ENCODE assay signal across 9 mouse cellular contexts in the genomic region with DNA sequence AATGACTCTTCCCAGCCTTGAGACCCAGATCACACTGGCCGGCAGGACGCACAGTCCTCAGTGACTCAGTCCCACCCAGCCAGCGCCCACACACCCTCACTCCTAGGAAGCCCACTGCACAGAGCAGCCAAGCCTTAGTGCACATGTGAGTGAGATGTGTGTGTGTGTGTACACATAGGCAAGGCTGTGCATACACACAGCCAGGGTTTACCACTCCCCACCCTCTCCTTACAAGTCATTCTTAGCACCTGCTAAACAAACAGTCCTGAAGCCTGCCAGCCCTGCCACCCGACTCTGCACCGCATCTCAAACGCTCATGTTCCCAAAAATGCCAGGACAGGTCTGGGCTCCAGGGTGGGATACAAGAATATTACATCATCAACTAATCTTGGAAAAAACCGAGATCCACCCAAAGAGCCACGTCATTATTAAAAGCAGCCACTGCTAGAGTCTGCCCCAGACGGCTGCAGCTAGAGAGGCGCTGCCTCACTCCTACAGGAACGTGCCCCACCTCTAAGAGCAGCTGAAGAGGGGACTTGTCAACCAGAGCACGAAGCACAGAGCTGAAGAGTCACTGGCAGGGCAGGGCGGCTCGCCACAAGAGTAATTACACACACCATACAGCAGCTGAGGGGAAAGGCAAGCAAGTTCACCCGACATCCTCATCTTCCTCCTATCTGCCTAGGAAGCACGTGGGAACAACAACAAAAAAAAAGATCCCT. TPM values are rescaled to one million over a fixed set of nuclear protein-coding genes. Genes with fewer than 3 reads are reported as not detected.
A peak's percentile ranks its signal among the peaks of the same experiment; 100 is the strongest.
DNase-seq lines count a peak whose midpoint lies in the region; ATAC-seq and TF ChIP-seq lines count a peak whose summit lies in the region.
"Had no signal": no experiment of that assay in that cellular context is flagged by ENCODE, and none has a peak within 500 bp of the region (broad histone marks: within the 10 kb centered on the region; RNA-seq: fewer than 3 reads in every experiment).

No protein-coding gene starts in this region.

- ATAC-seq in kidney, embryonic 14.5 days (ENCODE audit: low FRiP score, low TSS enrichment) = no peak
- peak; percentile 80 for ATAC-seq in hindbrain, embryonic 11.5 days (ENCODE audit: low FRiP score)

- TF ChIP-seq CTCF in kidney, adult 2 months (conservative IDR thresholded peaks at IDR 0.05; ENCODE audit: insufficient read depth, insufficient read length, low read depth, low read length) = no peak

- H3K4me1 ChIP-seq in kidney, embryonic 14.5 days (ENCODE audit: control insufficient read depth, insufficient read depth, low read length) = peaks cover 80% of the 10 kb centered on the region
- peaks cover 49% of the 10 kb centered on the region for H3K4me1 ChIP-seq in hindbrain, embryonic 11.5 days (replicated peaks; ENCODE audit: control insufficient read depth, insufficient read depth, low read length)
- peaks cover 34% of the 10 kb centered on the region for H3K4me1 ChIP-seq in kidney, adult 2 months (ENCODE audit: control insufficient read depth, insufficient read depth, low read length)

- WGBS in kidney, embryonic 14.5 days = 26% methylated on average over 16 of the region's 16 CpGs
- WGBS in hindbrain, embryonic 11.5 days = 19% methylated on average over 16 of the region's 16 CpGs
- WGBS in kidney, adult 2 months = 70% methylated on average over 16 of the region's 16 CpGs

- no peak for DNase-seq in kidney, adult 8-10 months
- DNase-seq in embryo, embryonic 11 days = peak; percentile 59
- peak; percentile 74 for DNase-seq in hindbrain, embryonic 11.5 days (ENCODE audit: low spot score)
- peak; percentile 66 to 85 for DNase-seq in lung, postnatal 4 days
- DNase-seq in T-cell, adult 2 months (ENCODE audit: low spot score) = no peak
- no peak for DNase-seq in layer of hippocampus, adult 8-10 months (ENCODE audit: low spot score in 2 of 2)
- DNase-seq in kidney, adult 2 months = no peak

- no peak overlapping the region; the same call in 1 of the 2 replicates for H3K4me2 ChIP-seq in kidney, embryonic 14.5 days (replicated peaks; ENCODE audit: low read depth, low read length)
- peak overlapping the region; percentile 32 for H3K4me2 ChIP-seq in hindbrain, embryonic 11.5 days (replicated peaks; ENCODE audit: low read depth, low read length)

- H3K27me3 ChIP-seq in kidney, embryonic 14.5 days (ENCODE audit: control insufficient read depth, insufficient read depth, low read length) = no peaks in the 10 kb centered on the region
- no peaks in the 10 kb centered on the region for H3K27me3 ChIP-seq in hindbrain, embryonic 11.5 days (ENCODE audit: control insufficient read depth, insufficient read depth, low read length)
- no peaks in the 10 kb centered on the region for H3K27me3 ChIP-seq in kidney, adult 2 months (replicated peaks; ENCODE audit: control insufficient read depth, insufficient read depth, low read length)

- H3K4me3 ChIP-seq in kidney, embryonic 14.5 days (ENCODE audit: low read length) = no peak overlapping the region
- no peak overlapping the region for H3K4me3 ChIP-seq in hindbrain, embryonic 11.5 days (ENCODE audit: low read depth, low read length)
- H3K4me3 ChIP-seq in kidney, adult 2 months (ENCODE audit: insufficient read depth, low read depth, low read length) = no peak overlapping the region
- H3K4me3 ChIP-seq: erythroblast, embryonic 14.5 days had no signal

- no peaks in the 10 kb centered on the region for H3K9me3 ChIP-seq in kidney, embryonic 14.5 days (ENCODE audit: control insufficient read depth, low read length)
- H3K9me3 ChIP-seq in hindbrain, embryonic 11.5 days (ENCODE audit: control insufficient read depth, low read length) = no peaks in the 10 kb centered on the region

- 0 out of 2 replicates have a peak overlapping the region, but pooled peaks have one; percentile 4 for H3K9ac ChIP-seq in kidney, embryonic 14.5 days (ENCODE audit: low read depth, low read length)
- H3K9ac ChIP-seq in hindbrain, embryonic 11.5 days (ENCODE audit: low read depth, low read length) = peak overlapping the region; percentile 54

- no peak overlapping the region; the same call in 1 of the 2 replicates for H3K27ac ChIP-seq in kidney, embryonic 14.5 days (ENCODE audit: low read depth, low read length)
- peak overlapping the region; percentile 93 for H3K27ac ChIP-seq in hindbrain, embryonic 11.5 days (ENCODE audit: low read depth, low read length)
- H3K27ac ChIP-seq in kidney, adult 2 months (ENCODE audit: insufficient read depth, low read depth, low read length) = no peak overlapping the region

- H3K36me3 ChIP-seq in kidney, embryonic 14.5 days (ENCODE audit: control insufficient read depth, insufficient read depth, low read length) = no peaks in the 10 kb centered on the region
- H3K36me3 ChIP-seq in hindbrain, embryonic 11.5 days (ENCODE audit: control insufficient read depth, insufficient read depth, low read length) = no peaks in the 10 kb centered on the region
- H3K36me3 ChIP-seq in kidney, adult 2 months (ENCODE audit: control insufficient read depth, insufficient read depth, low read length) = no peaks in the 10 kb centered on the region

- no peak for TF ChIP-seq POLR2A in kidney, adult 2 months (IDR thresholded peaks at IDR 0.05; ENCODE audit: low read depth, low read length)

RNA-seq across cellular contexts. Expression of a gene that starts 12.7 kb away (rescaled TPM):
- polyA plus RNA-seq in kidney, embryonic 14.5 days (2014; fragmentation: Nextera tagmentation; extraction: Ambion mirVana) = 6.3 and 8.2 TPM in 2 replicates
- 12.9 and 14.9 TPM in 2 replicates for polyA plus RNA-seq in hindbrain, embryonic 11.5 days (2014; fragmentation: Nextera tagmentation; extraction: Ambion mirVana)
- total RNA-seq in layer of hippocampus, adult 8-10 months (2022) = 10 to 100 TPM in 3 of 4 experiments, 1 to 10 TPM in 1; 9.1 to 12.9 (median 11.8) TPM
- 28.1 and 30.3 TPM in 2 replicates for polyA plus RNA-seq in kidney, adult 2 months (2012; rRNA removed)

RNA-seq across cellular contexts. Expression of a gene that starts 28.0 kb away (rescaled TPM):
- polyA plus RNA-seq in kidney, embryonic 14.5 days (2014; fragmentation: Nextera tagmentation; extraction: Ambion mirVana) = 10.4 and 12.0 TPM in 2 replicates
- polyA plus RNA-seq in hindbrain, embryonic 11.5 days (2014; fragmentation: Nextera tagmentation; extraction: Ambion mirVana) = 15.0 and 17.3 TPM in 2 replicates
- total RNA-seq in layer of hippocampus, adult 8-10 months (2022) = 10 to 100 TPM; 23.5 to 28.6 (median 27.9) TPM
- 11.6 and 15.1 TPM in 2 replicates for polyA plus RNA-seq in kidney, adult 2 months (2012; rRNA removed)
- polyA plus RNA-seq: erythroblast, embryonic 14.5 days had no signal

Comparison
In these comparisons a context has a peak if more than half of its experiments do, and no peak if none do; other contexts are left out.
1. DNase-seq: peak in embryo, embryonic 11 days (single experiment), hindbrain, embryonic 11.5 days (single experiment) and lung, postnatal 4 days (2 of 2); none in kidney, adult 8-10 months (0 of 2), T-cell, adult 2 months (single experiment), layer of hippocampus, adult 8-10 months (0 of 2) and kidney, adult 2 months (single experiment).